Mouse (Mus musculus): Measurements from ENCODE around the gene Nap1l5.

DNA sequence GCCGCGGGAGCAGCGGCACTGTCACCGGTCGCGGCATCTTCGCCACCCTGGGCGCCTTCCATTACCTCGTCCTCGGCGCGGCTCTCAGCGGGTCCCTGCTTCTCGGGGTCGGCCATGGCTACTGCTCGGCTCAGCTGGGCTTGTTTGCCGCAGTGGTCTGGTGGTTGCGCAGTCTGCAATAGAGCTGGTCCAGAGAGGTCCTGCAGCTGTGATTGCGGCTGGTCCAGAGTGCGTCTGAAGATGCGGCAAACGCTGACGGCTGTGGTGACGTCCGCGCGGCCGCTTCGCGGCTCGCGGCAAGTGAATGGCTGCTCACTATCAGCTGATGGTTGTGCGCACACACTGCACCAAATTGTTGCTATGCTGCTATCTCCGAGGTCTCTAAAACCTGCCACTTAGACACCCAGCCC, at the start of gene Nap1l5:
- no peak for TF ChIP-seq POLR2A (IDR thresholded peaks at IDR 0.05; ENCODE audit: control insufficient read depth, extremely low read depth, insufficient read depth, low read length, poor library complexity)
- no peak for TF ChIP-seq CTCF (IDR thresholded peaks at IDR 0.05; ENCODE audit: borderline replicate concordance, control insufficient read depth, extremely low read depth, insufficient read depth, low read length, poor library complexity)
